Mouse (Mus musculus): ENCODE data around the gene Gm13283. TPM values are rescaled to one million over a fixed set of nuclear protein-coding genes. Genes with fewer than 3 reads are reported as not detected.
A peak's percentile ranks its signal among the peaks of the same experiment; 100 is the strongest.
"Not testable (repeated sequence)": the region's sequence is repeated elsewhere in the genome, so short reads cannot be mapped to it uniquely, and the experiment has no call there.

Gene Gm13283
- total and polyA plus RNA-seq, 3 experiments = not detected

GRCm38 (mm10) chr4:88782335-88782734 is 22.4 kb downstream of the Gm13283 start:
- 0% methylated on average over 11 of the region's 31 CpGs for WGBS
- H3K9ac ChIP-seq (ENCODE audit: low read depth, low read length) = peak overlapping the region; percentile 60
- H3K27ac ChIP-seq; H3K4me1 ChIP-seq (ENCODE audit: control insufficient read depth, insufficient read depth, low read length); H3K79me2 ChIP-seq (replicated peaks; ENCODE audit: control insufficient read depth, insufficient read depth, low read length); intact Hi-C loops (cut with DNase I); H3K4me3 ChIP-seq; H3K36me3 ChIP-seq (ENCODE audit: control insufficient read depth, insufficient read depth, low read length); H3K27me3 ChIP-seq (ENCODE audit: control insufficient read depth, insufficient read depth, low read length): not testable (repeated sequence)
- peak; percentile 28; the same call in 1 of the 2 replicates for TF ChIP-seq CTCF (IDR thresholded peaks at IDR 0.05)
- peak in 1 of 2 experiments; percentile 56 for DNase-seq

GRCm38 (mm10) chr4:88785409-88785808 is 25.5 kb downstream of the Gm13283 start, which contains the start of gene Gm13276:
Gene Gm13276 (plus strand): TSS chr4:88785709.
- H3K27ac ChIP-seq; H3K36me3 ChIP-seq (ENCODE audit: control insufficient read depth, insufficient read depth, low read length); H3K9ac ChIP-seq (ENCODE audit: low read depth, low read length); H3K4me1 ChIP-seq (ENCODE audit: control insufficient read depth, insufficient read depth, low read length); H3K4me3 ChIP-seq; H3K79me2 ChIP-seq (replicated peaks; ENCODE audit: control insufficient read depth, insufficient read depth, low read length); H3K27me3 ChIP-seq (ENCODE audit: control insufficient read depth, insufficient read depth, low read length); intact Hi-C loops (cut with DNase I); DNase-seq: not testable (repeated sequence)
- no CpG with 5 or more reads among the region's 27 CpGs for WGBS

- 0% methylated on average over 5 of the region's 28 CpGs for WGBS
- H3K4me3 ChIP-seq = not testable (repeated sequence)
- TF ChIP-seq CTCF (IDR thresholded peaks at IDR 0.05) = peak; percentile 52
Observed at GRCm38 (mm10) chr4:88788402-88788801, 28.5 kb downstream of the Gm13283 start, which contains the start of gene Gm13277. Gene Gm13277 (plus strand): TSS chr4:88788632.

GRCm38 (mm10) chr4:88791250-88791649 is 31.3 kb downstream of the Gm13283 start, which contains the start of gene Gm13278:
Gene Gm13278 (plus strand): TSS chr4:88791550.
- DNase-seq; H3K9ac ChIP-seq (ENCODE audit: low read depth, low read length); H3K4me1 ChIP-seq (ENCODE audit: control insufficient read depth, insufficient read depth, low read length); H3K79me2 ChIP-seq (replicated peaks; ENCODE audit: control insufficient read depth, insufficient read depth, low read length); intact Hi-C loops (cut with DNase I); H3K36me3 ChIP-seq (ENCODE audit: control insufficient read depth, insufficient read depth, low read length); H3K4me3 ChIP-seq; H3K27me3 ChIP-seq (ENCODE audit: control insufficient read depth, insufficient read depth, low read length); H3K27ac ChIP-seq: not testable (repeated sequence)
- no CpG with 5 or more reads among the region's 28 CpGs for WGBS

More at GRCm38 (mm10) chr4:88788402-88788801, 28.5 kb downstream of the Gm13283 start, which contains the start of gene Gm13277:
- H3K27me3 ChIP-seq (ENCODE audit: control insufficient read depth, insufficient read depth, low read length); H3K4me1 ChIP-seq (ENCODE audit: control insufficient read depth, insufficient read depth, low read length); intact Hi-C loops (cut with DNase I); H3K36me3 ChIP-seq (ENCODE audit: control insufficient read depth, insufficient read depth, low read length); H3K9ac ChIP-seq (ENCODE audit: low read depth, low read length); H3K79me2 ChIP-seq (replicated peaks; ENCODE audit: control insufficient read depth, insufficient read depth, low read length); H3K27ac ChIP-seq: not testable (repeated sequence)
- DNase-seq = peak; percentile 68 to 78

- H3K9ac ChIP-seq (ENCODE audit: low read depth, low read length); H3K4me1 ChIP-seq (ENCODE audit: control insufficient read depth, insufficient read depth, low read length); H3K27me3 ChIP-seq (ENCODE audit: control insufficient read depth, insufficient read depth, low read length); H3K36me3 ChIP-seq (ENCODE audit: control insufficient read depth, insufficient read depth, low read length); H3K79me2 ChIP-seq (replicated peaks; ENCODE audit: control insufficient read depth, insufficient read depth, low read length); intact Hi-C loops (cut with DNase I): not testable (repeated sequence)
- peak within 1 kb of the TSS; percentile 10 for H3K27ac ChIP-seq
- WGBS = under 1% methylated on average over 19 of the region's 52 CpGs
- peak; percentile 73 to 89 for DNase-seq
- peak within 1 kb of the TSS; percentile 16 for H3K4me3 ChIP-seq
- peak; percentile 50 for TF ChIP-seq CTCF (IDR thresholded peaks at IDR 0.05)
Observed at GRCm38 (mm10) chr4:88793936-88794675, 34.2 kb downstream of the Gm13283 start, which contains the start of gene Gm13275. Gene Gm13275 (plus strand): TSS chr4:88794487.

GRCm38 (mm10) chr4:88797097-88797496 is 37.2 kb downstream of the Gm13283 start, which contains the start of gene Gm13279:
Gene Gm13279 (plus strand): TSS chr4:88797397.
- H3K9ac ChIP-seq (ENCODE audit: low read depth, low read length); H3K27ac ChIP-seq; H3K79me2 ChIP-seq (replicated peaks; ENCODE audit: control insufficient read depth, insufficient read depth, low read length); intact Hi-C loops (cut with DNase I); H3K36me3 ChIP-seq (ENCODE audit: control insufficient read depth, insufficient read depth, low read length); H3K4me3 ChIP-seq; H3K4me1 ChIP-seq (ENCODE audit: control insufficient read depth, insufficient read depth, low read length); H3K27me3 ChIP-seq (ENCODE audit: control insufficient read depth, insufficient read depth, low read length); DNase-seq: not testable (repeated sequence)
- WGBS = no CpG with 5 or more reads among the region's 28 CpGs

- H3K4me1 ChIP-seq (ENCODE audit: control insufficient read depth, insufficient read depth, low read length); H3K36me3 ChIP-seq (ENCODE audit: control insufficient read depth, insufficient read depth, low read length); H3K27ac ChIP-seq; H3K9ac ChIP-seq (ENCODE audit: low read depth, low read length); H3K27me3 ChIP-seq (ENCODE audit: control insufficient read depth, insufficient read depth, low read length); intact Hi-C loops (cut with DNase I); DNase-seq; H3K79me2 ChIP-seq (replicated peaks; ENCODE audit: control insufficient read depth, insufficient read depth, low read length); H3K4me3 ChIP-seq: not testable (repeated sequence)
- 12% methylated on average over 5 of the region's 7 CpGs for WGBS
Observed at GRCm38 (mm10) chr4:88799365-88799764, 39.4 kb downstream of the Gm13283 start, which contains the start of gene Gm13285. Gene Gm13285 (plus strand): TSS chr4:88799665.

- intact Hi-C loops (cut with DNase I); H3K36me3 ChIP-seq (ENCODE audit: control insufficient read depth, insufficient read depth, low read length); H3K9ac ChIP-seq (ENCODE audit: low read depth, low read length); H3K27me3 ChIP-seq (ENCODE audit: control insufficient read depth, insufficient read depth, low read length); H3K4me1 ChIP-seq (ENCODE audit: control insufficient read depth, insufficient read depth, low read length); H3K4me3 ChIP-seq; H3K27ac ChIP-seq; DNase-seq; H3K79me2 ChIP-seq (replicated peaks; ENCODE audit: control insufficient read depth, insufficient read depth, low read length): not testable (repeated sequence)
- WGBS = no CpG with 5 or more reads among the region's 29 CpGs
Observed at GRCm38 (mm10) chr4:88802954-88803353, 43.0 kb downstream of the Gm13283 start, which contains the start of gene Gm13287. Gene Gm13287 (plus strand): TSS chr4:88803254.

GRCm38 (mm10) chr4:88805231-88805630 is 45.3 kb downstream of the Gm13283 start, which contains the start of gene Gm13288:
Gene Gm13288 (plus strand): TSS chr4:88805531.
- H3K36me3 ChIP-seq (ENCODE audit: control insufficient read depth, insufficient read depth, low read length); H3K79me2 ChIP-seq (replicated peaks; ENCODE audit: control insufficient read depth, insufficient read depth, low read length); intact Hi-C loops (cut with DNase I); H3K27ac ChIP-seq; DNase-seq; H3K4me1 ChIP-seq (ENCODE audit: control insufficient read depth, insufficient read depth, low read length); H3K27me3 ChIP-seq (ENCODE audit: control insufficient read depth, insufficient read depth, low read length); H3K4me3 ChIP-seq: not testable (repeated sequence)
- H3K9ac ChIP-seq (ENCODE audit: low read depth, low read length) = peak within 1 kb of the TSS; percentile 59; the same call in 1 of the 2 replicates
- WGBS = no CpG with 5 or more reads among the region's 8 CpGs
